Mouse (Mus musculus) spleen, postnatal 4 days (tissue): Measurements from ENCODE around the gene Brpf3.
"Not testable (repeated sequence)": the region's sequence is repeated elsewhere in the genome, so short reads cannot be mapped to it uniquely, and the experiment has no call there.

Source experiments
- DNase-seq, 2 experiments: peaks; one replicate each; pipeline ENCODE4 v3.0.0; 2022; ENCODE audit warnings: low spot score in 2 of 2

Brpf3 gene

DNA sequence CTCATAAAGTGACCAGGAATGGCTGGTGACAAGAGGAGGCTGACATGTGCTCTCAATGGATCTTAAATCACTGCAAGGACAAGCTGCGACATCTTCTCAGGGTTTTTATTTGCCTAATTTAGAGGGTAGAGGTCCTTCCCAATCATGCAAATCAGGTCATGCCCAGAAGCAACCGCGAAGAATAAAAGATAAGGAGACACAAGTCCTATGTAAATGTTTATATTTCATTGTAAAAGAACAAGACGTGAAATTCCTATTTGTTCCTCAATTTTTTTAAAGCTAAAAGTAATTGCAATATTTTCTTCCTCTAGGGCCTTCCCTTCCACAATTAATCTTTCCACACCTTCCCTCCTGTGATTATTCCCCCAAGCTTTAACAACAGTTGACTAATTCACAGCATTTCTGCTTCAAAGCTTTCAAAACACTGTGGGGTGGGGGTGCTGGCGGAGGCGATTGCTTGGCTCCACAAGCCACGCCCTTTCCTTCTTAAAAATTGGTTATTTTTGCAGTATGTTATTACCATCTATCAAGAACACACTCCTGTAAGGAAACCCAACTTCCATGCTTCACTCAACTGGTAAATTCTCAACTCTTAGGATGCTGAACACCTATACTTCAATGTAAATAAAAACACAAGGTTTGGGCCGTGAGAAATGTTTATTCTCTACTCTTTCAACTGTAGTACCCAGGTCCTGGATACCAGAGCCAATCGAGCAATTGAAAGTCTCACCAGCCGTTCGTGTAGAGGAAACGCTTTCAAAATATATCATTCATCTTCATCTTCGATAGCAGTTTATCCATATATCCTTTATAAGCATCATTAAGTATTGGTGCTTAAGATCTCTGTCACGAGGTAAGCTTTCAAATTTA is 1.4 kb upstream of the Brpf3 start:
- DNase-seq, result peak in 1 of 2 experiments; percentile 46

DNA sequence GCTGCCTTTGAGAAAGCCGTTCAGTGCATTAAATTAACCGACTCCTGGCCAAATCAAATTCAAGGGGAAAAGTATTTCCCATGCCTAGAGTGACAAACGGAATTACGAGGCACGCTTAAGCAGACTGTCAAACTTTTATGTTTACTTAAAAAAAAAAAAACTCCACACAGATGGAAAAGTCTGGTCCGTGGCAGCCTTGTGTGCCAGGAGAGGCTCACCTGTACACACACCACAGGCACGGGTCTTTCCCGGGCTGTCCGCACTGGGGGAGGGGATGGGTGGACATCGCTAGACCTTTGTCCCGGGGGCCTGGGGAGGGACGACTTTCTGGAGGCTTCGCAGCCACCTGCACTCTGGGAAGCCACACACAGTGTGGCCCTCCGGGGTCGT is 614 bp upstream of the Brpf3 start:
- no peak for DNase-seq

DNA sequence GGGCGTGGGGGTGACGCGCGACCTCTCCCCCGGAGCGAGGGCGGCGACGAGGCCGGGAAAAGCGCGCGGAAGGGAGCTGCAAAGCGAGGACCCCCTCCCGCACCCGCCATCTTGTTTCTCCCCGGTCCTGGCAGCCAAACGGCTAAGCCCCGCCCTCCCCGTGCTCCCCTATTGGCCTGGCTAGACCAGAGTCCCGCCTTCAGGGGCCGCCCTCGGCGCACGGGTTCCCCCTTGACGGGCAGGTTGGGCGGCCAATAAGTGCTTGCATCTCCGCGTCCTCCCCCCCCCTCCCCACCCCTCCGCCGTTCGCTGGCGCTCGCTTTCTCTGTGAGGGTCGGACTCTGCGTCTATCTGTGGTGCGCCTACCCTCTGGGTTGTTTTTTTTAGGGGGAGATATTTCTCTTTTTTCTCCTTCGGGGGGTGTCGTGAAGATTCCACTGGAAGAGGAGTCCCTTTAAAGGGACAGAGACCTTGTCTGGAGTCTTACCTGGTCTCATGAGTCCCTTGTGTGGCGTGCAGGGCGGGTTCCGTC is 650 bp downstream of the Brpf3 start:
- peak; percentile 100 for DNase-seq

DNA sequence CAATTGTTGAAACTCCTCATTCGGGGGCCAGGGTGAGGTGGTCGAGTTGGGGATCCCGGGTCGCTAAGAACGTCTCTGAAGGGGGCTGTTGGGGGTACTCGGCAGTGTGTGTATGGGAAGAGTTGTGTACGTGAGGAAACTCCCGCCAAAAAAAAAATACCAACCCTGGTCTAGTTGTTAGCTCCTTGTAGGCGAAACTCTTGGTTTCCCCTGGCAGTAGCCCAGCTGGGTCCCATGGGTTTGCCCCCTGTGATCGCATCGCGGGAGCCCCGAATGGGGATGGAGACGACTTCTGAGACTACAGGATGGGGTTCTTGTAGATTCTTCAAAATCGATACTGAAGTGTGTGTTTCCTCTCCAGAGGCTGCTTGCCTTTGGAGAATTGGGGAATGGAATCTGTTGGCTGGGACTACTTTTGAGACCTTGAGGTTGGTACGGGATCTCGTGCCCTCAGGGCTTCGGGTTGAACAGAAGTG is 1.2 kb downstream of the Brpf3 start:
- no peak for DNase-seq

DNA sequence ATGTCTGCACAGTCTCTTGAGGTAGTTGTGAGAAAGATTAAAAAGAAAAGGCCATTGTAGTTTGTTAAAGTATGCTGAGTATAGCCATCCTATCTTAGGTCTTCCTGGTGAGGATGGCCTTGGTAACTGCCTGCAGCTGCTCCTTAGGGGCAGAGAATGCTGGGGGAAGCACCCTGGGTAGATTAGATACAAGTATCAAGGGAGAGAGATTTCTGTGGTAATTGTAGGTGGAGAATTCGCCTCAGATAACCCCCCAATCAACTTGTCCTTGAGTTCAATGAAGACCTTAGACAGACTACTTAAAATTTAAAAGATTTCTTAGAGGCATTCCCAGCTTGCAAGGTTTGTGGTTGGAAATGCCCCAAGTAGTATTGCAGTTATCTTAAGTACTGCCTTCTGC is 2.4 kb downstream of the Brpf3 start:
- DNase-seq, result no peak

DNA sequence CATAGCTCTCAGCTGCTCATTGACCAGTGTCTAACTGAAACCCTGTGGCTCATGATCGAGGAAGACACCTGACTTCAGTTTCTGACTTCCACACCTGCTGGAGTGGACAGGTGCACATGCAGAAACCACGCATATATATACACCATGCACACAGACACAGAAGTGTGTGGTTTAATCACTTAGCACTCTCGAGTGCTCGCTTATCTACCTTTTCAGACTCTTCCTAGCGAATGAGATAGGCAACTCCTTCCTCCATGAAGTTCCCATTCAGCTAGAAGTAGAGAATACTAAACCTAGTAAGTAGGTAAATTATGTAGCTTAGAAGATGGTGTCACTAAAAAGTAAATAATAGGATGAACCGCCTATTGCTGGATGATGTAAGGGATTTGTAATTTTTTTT is 4.1 kb downstream of the Brpf3 start:
- DNase-seq, result no peak

DNA sequence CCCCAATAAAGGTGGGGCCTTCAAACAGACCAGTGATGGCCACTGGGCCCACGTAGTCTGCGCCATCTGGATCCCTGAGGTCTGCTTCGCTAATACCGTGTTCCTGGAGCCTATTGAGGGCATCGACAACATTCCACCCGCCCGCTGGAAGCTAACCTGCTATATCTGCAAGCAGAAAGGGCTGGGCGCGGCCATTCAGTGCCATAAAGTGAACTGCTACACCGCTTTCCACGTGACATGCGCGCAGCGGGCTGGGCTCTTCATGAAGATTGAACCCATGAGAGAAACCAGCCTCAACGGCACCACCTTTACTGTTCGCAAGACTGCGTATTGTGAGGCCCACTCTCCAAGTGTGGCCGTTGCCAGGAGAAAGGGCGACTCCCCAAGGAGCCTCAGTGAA is 5.9 kb downstream of the Brpf3 start:
- DNase-seq, result no peak

- DNase-seq, result peak in 1 of 2 experiments; percentile 60
These were observed 7.8 kb downstream of the Brpf3 start for GRCm38 (mm10) chr17:28808714-28809113.

GRCm38 (mm10) chr17:28809175-28809831 is 8.4 kb downstream of the Brpf3 start:
- DNase-seq, result peak; percentile 60 to 69

GRCm38 (mm10) chr17:28812345-28812744 is 11.5 kb downstream of the Brpf3 start:
- DNase-seq, result no peak

- peak in 1 of 2 experiments; percentile 60 for DNase-seq
These were observed 13.7 kb downstream of the Brpf3 start for GRCm38 (mm10) chr17:28814529-28815097.

GRCm38 (mm10) chr17:28815384-28816004 is 14.6 kb downstream of the Brpf3 start:
- no peak for DNase-seq

DNA sequence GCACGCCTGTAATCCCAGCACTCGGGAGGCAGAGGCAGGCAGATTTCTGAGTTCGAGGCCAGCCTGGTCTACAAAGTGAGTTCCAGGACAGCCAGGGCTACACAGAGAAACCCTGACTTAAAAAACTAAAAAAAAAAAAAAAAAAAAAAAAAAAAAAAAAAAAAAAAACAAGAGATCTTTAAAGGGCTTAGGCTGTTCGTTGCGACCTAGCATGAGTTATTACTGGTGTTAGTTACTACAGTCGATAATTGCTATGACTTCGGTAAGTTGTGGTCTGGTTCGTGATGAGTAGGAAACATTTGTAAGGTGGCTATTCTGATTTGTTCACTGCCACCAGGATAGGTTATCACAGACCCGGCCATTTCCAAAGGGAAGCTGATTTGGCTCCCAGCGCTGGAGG is 15.4 kb downstream of the Brpf3 start:
- not testable (repeated sequence) for DNase-seq

- DNase-seq, result no peak
These were observed 16.3 kb downstream of the Brpf3 start for GRCm38 (mm10) chr17:28816875-28817811.

- DNase-seq, result no peak
These were observed 19.3 kb downstream of the Brpf3 start for GRCm38 (mm10) chr17:28820189-28820588.

GRCm38 (mm10) chr17:28823004-28823745 is 22.3 kb downstream of the Brpf3 start:
- peak; percentile 81 to 86 for DNase-seq

- DNase-seq, result no peak
These were observed 22.9 kb downstream of the Brpf3 start for GRCm38 (mm10) chr17:28823749-28824148.

DNA sequence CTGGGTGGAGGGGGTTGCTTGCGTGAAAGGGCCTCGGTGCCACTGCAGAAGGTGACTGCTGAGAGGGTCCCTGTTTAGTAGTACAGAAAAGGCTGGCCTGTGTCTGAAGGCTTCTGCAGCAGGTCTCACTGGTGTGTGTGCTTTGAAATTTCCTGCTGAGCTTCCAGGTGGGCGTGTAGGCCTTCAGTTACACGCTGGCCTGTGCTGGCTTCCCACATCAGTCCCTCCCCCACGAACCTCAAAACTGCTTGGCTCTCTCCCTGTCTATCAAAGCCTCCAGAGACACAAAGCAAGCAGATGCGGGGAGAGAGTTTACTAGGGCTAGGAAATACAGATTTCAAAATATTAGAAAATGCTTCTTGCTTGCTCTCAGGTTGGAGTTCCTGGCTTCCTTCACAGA is 24.0 kb downstream of the Brpf3 start:
- peak in 1 of 2 experiments; percentile 47 for DNase-seq

DNA sequence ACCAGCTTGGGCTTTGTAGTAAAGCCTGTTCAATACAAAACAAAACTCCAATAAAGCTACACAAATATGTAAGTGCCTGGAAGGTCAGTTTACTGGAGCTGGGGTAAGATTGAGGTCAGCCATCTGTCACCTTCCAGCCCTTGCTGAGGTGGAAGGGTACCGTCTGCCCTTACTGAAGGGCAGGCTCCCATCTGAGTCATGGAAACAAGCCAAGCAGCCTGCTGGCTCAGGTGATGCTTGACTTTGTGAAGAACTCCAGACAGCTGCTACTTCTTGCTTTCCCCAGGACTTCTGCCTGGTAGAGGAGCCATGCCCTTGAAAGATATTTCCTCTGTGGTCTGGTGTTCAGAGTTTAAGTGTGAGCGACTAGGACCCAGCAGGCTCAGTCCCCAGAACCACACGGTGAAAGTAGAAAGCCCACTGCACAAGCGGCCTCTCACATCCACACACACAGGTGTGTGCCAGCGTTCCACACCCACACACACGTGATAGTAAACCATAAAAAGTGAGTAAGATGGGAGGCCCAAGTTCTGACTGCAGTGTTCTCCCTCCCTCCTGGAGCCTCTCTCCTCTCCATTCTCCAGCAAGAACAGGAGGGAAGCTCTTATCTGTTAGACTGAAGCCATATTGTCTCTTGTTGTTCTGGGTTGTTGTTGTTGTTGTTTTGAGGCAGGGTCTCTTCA is 24.6 kb downstream of the Brpf3 start:
- peak in 1 of 2 experiments; percentile 63 for DNase-seq
